Comparison of ENCODE assay signal across 13 mouse cellular contexts in genomic region chr4:97707373-97708152, GRCm38 (mm10).
DNase-seq lines count a peak whose midpoint lies in the region; ATAC-seq and TF ChIP-seq lines count a peak whose summit lies in the region.
"Had no signal": no experiment of that assay in that cellular context is flagged by ENCODE, and none has a peak within 500 bp of the region (broad histone marks: within the 10 kb centered on the region; RNA-seq: fewer than 3 reads in every experiment).

No protein-coding gene starts in this region.

- H3K36me3 ChIP-seq in embryonic facial prominence, embryonic 11.5 days (replicated peaks; ENCODE audit: control insufficient read depth, insufficient read depth, low read depth, low read length), result no peaks in the 10 kb centered on the region
- peaks cover 3% of the 10 kb centered on the region; the same call in 1 of the 2 replicates for H3K36me3 ChIP-seq in embryonic facial prominence, embryonic 10.5 days (replicated peaks)
- no peaks in the 10 kb centered on the region for H3K36me3 ChIP-seq in kidney, adult 2 months (ENCODE audit: control insufficient read depth, insufficient read depth, low read length)
- no peaks in the 10 kb centered on the region for H3K36me3 ChIP-seq in limb, embryonic 15.5 days
- no peaks in the 10 kb centered on the region for H3K36me3 ChIP-seq in forebrain, embryonic 14.5 days (ENCODE audit: control insufficient read depth, insufficient read depth, low read length)
- H3K36me3 ChIP-seq: midbrain, embryonic 15.5 days had no signal

- no peak for ATAC-seq in embryonic facial prominence, embryonic 11.5 days (replicated peaks; ENCODE audit: insufficient number of reproducible peaks, low FRiP score, low TSS enrichment, low read depth)
- no peak for ATAC-seq in limb, embryonic 15.5 days (ENCODE audit: insufficient number of reproducible peaks, low FRiP score, low TSS enrichment, low read depth)
- ATAC-seq in forebrain, embryonic 14.5 days, result no peak
- no peak for ATAC-seq in megakaryocyte, adult 5-6 weeks (ENCODE audit: poor library complexity, severe bottlenecking)
- ATAC-seq: midbrain, embryonic 15.5 days had no signal

- no peak overlapping the region for H3K4me3 ChIP-seq in embryonic facial prominence, embryonic 11.5 days (ENCODE audit: low read depth, low read length)
- no peak overlapping the region for H3K4me3 ChIP-seq in embryonic facial prominence, embryonic 10.5 days
- H3K4me3 ChIP-seq in kidney, adult 2 months (ENCODE audit: insufficient read depth, low read depth, low read length), result peak overlapping the region; percentile 25; the same call in 1 of the 2 replicates
- H3K4me3 ChIP-seq in limb, embryonic 15.5 days, result no peak overlapping the region
- no peak overlapping the region for H3K4me3 ChIP-seq in forebrain, embryonic 14.5 days (ENCODE audit: low read depth, low read length)
- H3K4me3 ChIP-seq: midbrain, embryonic 15.5 days had no signal

- no peak overlapping the region for H3K4me2 ChIP-seq in embryonic facial prominence, embryonic 11.5 days (ENCODE audit: low read depth, low read length)
- H3K4me2 ChIP-seq in limb, embryonic 15.5 days, result peak overlapping the region; percentile 27; the same call in 1 of the 2 replicates
- no peak overlapping the region for H3K4me2 ChIP-seq in forebrain, embryonic 14.5 days (ENCODE audit: low read length)
- H3K4me2 ChIP-seq: midbrain, embryonic 15.5 days had no signal

- H3K9ac ChIP-seq in embryonic facial prominence, embryonic 11.5 days (replicated peaks; ENCODE audit: low read length), result no peak overlapping the region
- no peak overlapping the region for H3K9ac ChIP-seq in limb, embryonic 15.5 days
- H3K9ac ChIP-seq in forebrain, embryonic 14.5 days (ENCODE audit: low read length), result no peak overlapping the region
- H3K9ac ChIP-seq: liver, embryonic 14.5 days; midbrain, embryonic 15.5 days had no signal

- no peak overlapping the region for H3K27ac ChIP-seq in embryonic facial prominence, embryonic 11.5 days (replicated peaks; ENCODE audit: low read depth, low read length)
- H3K27ac ChIP-seq in embryonic facial prominence, embryonic 10.5 days (replicated peaks), result no peak overlapping the region
- H3K27ac ChIP-seq in kidney, adult 2 months (ENCODE audit: insufficient read depth, low read depth, low read length), result no peak overlapping the region
- H3K27ac ChIP-seq in limb, embryonic 15.5 days, result no peak overlapping the region
- H3K27ac ChIP-seq in forebrain, embryonic 14.5 days (ENCODE audit: low read depth, low read length), result no peak overlapping the region
- H3K27ac ChIP-seq: liver, embryonic 14.5 days; midbrain, embryonic 15.5 days had no signal

- WGBS in embryonic facial prominence, embryonic 11.5 days, result 72% methylated on average over 22 of the region's 22 CpGs
- WGBS in embryonic facial prominence, embryonic 10.5 days, result 80% methylated on average over 22 of the region's 22 CpGs
- 22% methylated on average over 22 of the region's 22 CpGs for WGBS in kidney, adult 2 months
- 40% methylated on average over 22 of the region's 22 CpGs for WGBS in limb, embryonic 15.5 days
- WGBS in forebrain, embryonic 14.5 days, result 89% methylated on average over 22 of the region's 22 CpGs

- no peaks in the 10 kb centered on the region for H3K9me3 ChIP-seq in embryonic facial prominence, embryonic 11.5 days (replicated peaks; ENCODE audit: control insufficient read depth, low read length)
- no peaks in the 10 kb centered on the region for H3K9me3 ChIP-seq in embryonic facial prominence, embryonic 10.5 days
- no peaks in the 10 kb centered on the region for H3K9me3 ChIP-seq in limb, embryonic 15.5 days
- no peaks in the 10 kb centered on the region for H3K9me3 ChIP-seq in forebrain, embryonic 14.5 days (replicated peaks; ENCODE audit: control insufficient read depth, low read length)
- H3K9me3 ChIP-seq: midbrain, embryonic 15.5 days had no signal

- TF ChIP-seq POLR2A in kidney, adult 2 months (IDR thresholded peaks at IDR 0.05; ENCODE audit: low read depth, low read length), result no peak

- TF ChIP-seq CTCF in kidney, adult 2 months (conservative IDR thresholded peaks at IDR 0.05; ENCODE audit: insufficient read depth, insufficient read length, low read depth, low read length), result no peak

- H3K27me3 ChIP-seq in embryonic facial prominence, embryonic 11.5 days (ENCODE audit: control insufficient read depth, insufficient read depth, low read length), result no peaks in the 10 kb centered on the region
- H3K27me3 ChIP-seq in embryonic facial prominence, embryonic 10.5 days (replicated peaks; ENCODE audit: low read depth, poor library complexity, severe bottlenecking), result no peaks in the 10 kb centered on the region
- H3K27me3 ChIP-seq in kidney, adult 2 months (replicated peaks; ENCODE audit: control insufficient read depth, insufficient read depth, low read length), result no peaks in the 10 kb centered on the region
- peaks cover 3% of the 10 kb centered on the region for H3K27me3 ChIP-seq in limb, embryonic 15.5 days
- no peaks in the 10 kb centered on the region for H3K27me3 ChIP-seq in forebrain, embryonic 14.5 days (replicated peaks; ENCODE audit: control insufficient read depth, insufficient read depth, low read length)
- H3K27me3 ChIP-seq: midbrain, embryonic 15.5 days had no signal

- peak; percentile 4 for DNase-seq in embryonic facial prominence, embryonic 11.5 days (ENCODE audit: low spot score)
- DNase-seq in embryonic facial prominence, embryonic 10.5 days (ENCODE audit: low spot score), result no peak
- peak; percentile 14 for DNase-seq in adrenal gland, postnatal 25 days
- peak; percentile 71 for DNase-seq in kidney, adult 2 months
- no peak for DNase-seq in thymus, postnatal 10 days (ENCODE audit: low spot score in 2 of 2)
- DNase-seq in forebrain, embryonic 14.5 days (ENCODE audit: low spot score), result no peak
- DNase-seq: cerebellum, postnatal 25 days; gastrocnemius, postnatal 36 days; layer of hippocampus, adult 9-11 months had no signal

- H3K4me1 ChIP-seq in embryonic facial prominence, embryonic 11.5 days (ENCODE audit: control insufficient read depth, insufficient read depth, low read length), result no peaks in the 10 kb centered on the region
- peaks cover 16% of the 10 kb centered on the region for H3K4me1 ChIP-seq in embryonic facial prominence, embryonic 10.5 days
- H3K4me1 ChIP-seq in kidney, adult 2 months (ENCODE audit: control insufficient read depth, insufficient read depth, low read length), result peaks cover 3% of the 10 kb centered on the region; the same call in 1 of the 2 replicates
- peaks cover 6% of the 10 kb centered on the region; the same call in 1 of the 2 replicates for H3K4me1 ChIP-seq in limb, embryonic 15.5 days
- H3K4me1 ChIP-seq in forebrain, embryonic 14.5 days (ENCODE audit: control insufficient read depth, insufficient read depth, low read length), result peaks cover 10% of the 10 kb centered on the region; the same call in 1 of the 2 replicates

Comparison
In these comparisons a context has a peak if more than half of its experiments do, and no peak if none do; other contexts are left out.
1. DNase-seq: peak in embryonic facial prominence, embryonic 11.5 days (single experiment), adrenal gland, postnatal 25 days (single experiment) and kidney, adult 2 months (single experiment); none in embryonic facial prominence, embryonic 10.5 days (single experiment), thymus, postnatal 10 days (0 of 2) and forebrain, embryonic 14.5 days (single experiment).